In genomic region chr16:30386911-30387439, GRCm38 (mm10) we compare ENCODE assay signal across 8 mouse cellular contexts. TPM values are rescaled to one million over a fixed set of nuclear protein-coding genes. Genes with fewer than 3 reads are reported as not detected.
DNase-seq lines count a peak whose midpoint lies in the region; ATAC-seq and TF ChIP-seq lines count a peak whose summit lies in the region.

No protein-coding gene starts in this region.

- H3K4me1 ChIP-seq in lung, embryonic 16.5 days (replicated peaks; ENCODE audit: control insufficient read depth, insufficient read depth, low read length) = peaks cover 22% of the 10 kb centered on the region
- peaks cover 21% of the 10 kb centered on the region for H3K4me1 ChIP-seq in forebrain, embryonic 13.5 days
- H3K4me1 ChIP-seq in liver, embryonic 11.5 days (replicated peaks; ENCODE audit: control insufficient read depth, insufficient read depth, low read length) = peaks cover 21% of the 10 kb centered on the region
- peaks cover 23% of the 10 kb centered on the region for H3K4me1 ChIP-seq in thymus, adult 2 months (replicated peaks; ENCODE audit: control insufficient read depth, insufficient read depth, low read length)

- no peak for TF ChIP-seq CTCF in thymus, adult 2 months (IDR thresholded peaks at IDR 0.05; ENCODE audit: borderline replicate concordance, control insufficient read depth, extremely low read depth, insufficient read depth, low read length, poor library complexity)

- H3K4me2 ChIP-seq in lung, embryonic 16.5 days (ENCODE audit: low read depth, low read length) = peak overlapping the region; percentile 95
- H3K4me2 ChIP-seq in forebrain, embryonic 13.5 days = peak overlapping the region; percentile 99
- H3K4me2 ChIP-seq in liver, embryonic 11.5 days = peak overlapping the region; percentile 90

- H3K9ac ChIP-seq in lung, embryonic 16.5 days (ENCODE audit: low read length) = peak overlapping the region; percentile 1
- H3K9ac ChIP-seq in forebrain, embryonic 13.5 days = no peak overlapping the region; the same call in 1 of the 2 replicates
- peak overlapping the region; percentile 94 for H3K9ac ChIP-seq in liver, embryonic 11.5 days (ENCODE audit: low read depth, low read length)

- DNase-seq in lung, postnatal 14 days = no peak
- DNase-seq in liver, embryonic 11.5 days (ENCODE audit: low spot score) = no peak
- peak; percentile 31 for DNase-seq in thymus, adult 2 months
- no peak for DNase-seq in adrenal gland, adult 2 months
- DNase-seq in T-cell, adult 2 months (ENCODE audit: low spot score) = no peak
- DNase-seq in layer of hippocampus, postnatal 14 days (ENCODE audit: low spot score in 2 of 2) = no peak

- no peak for ATAC-seq in lung, embryonic 16.5 days (ENCODE audit: low read depth)
- ATAC-seq in forebrain, embryonic 13.5 days = no peak
- ATAC-seq in liver, embryonic 11.5 days (replicated peaks; ENCODE audit: low FRiP score) = no peak

- H3K27ac ChIP-seq in lung, embryonic 16.5 days (ENCODE audit: low read length) = no peak overlapping the region
- no peak overlapping the region for H3K27ac ChIP-seq in forebrain, embryonic 13.5 days
- no peak overlapping the region for H3K27ac ChIP-seq in liver, embryonic 11.5 days (ENCODE audit: low read depth, low read length)
- H3K27ac ChIP-seq in thymus, adult 2 months (ENCODE audit: control insufficient read depth, insufficient read depth, low read length) = 0 out of 2 replicates have a peak overlapping the region, but pooled peaks have one; percentile 20

- H3K27me3 ChIP-seq in lung, embryonic 16.5 days (ENCODE audit: control insufficient read depth, insufficient read depth, low read depth, low read length) = peaks cover 3% of the 10 kb centered on the region; the same call in 1 of the 2 replicates
- no peaks in the 10 kb centered on the region for H3K27me3 ChIP-seq in forebrain, embryonic 13.5 days
- no peaks in the 10 kb centered on the region for H3K27me3 ChIP-seq in liver, embryonic 11.5 days (replicated peaks; ENCODE audit: control insufficient read depth, insufficient read depth, low read length)
- H3K27me3 ChIP-seq in thymus, adult 2 months (ENCODE audit: control insufficient read depth, insufficient read depth, low read length) = no peaks in the 10 kb centered on the region

- no peaks in the 10 kb centered on the region for H3K9me3 ChIP-seq in lung, embryonic 16.5 days (ENCODE audit: control insufficient read depth, low read length)
- no peaks in the 10 kb centered on the region for H3K9me3 ChIP-seq in forebrain, embryonic 13.5 days (replicated peaks)
- no peaks in the 10 kb centered on the region for H3K9me3 ChIP-seq in liver, embryonic 11.5 days (ENCODE audit: control insufficient read depth, low read length)

- 62% methylated on average over 8 of the region's 8 CpGs for WGBS in lung, embryonic 16.5 days
- WGBS in forebrain, embryonic 13.5 days = 72% methylated on average over 8 of the region's 8 CpGs
- 68% methylated on average over 8 of the region's 8 CpGs for WGBS in liver, embryonic 11.5 days
- 19% methylated on average over 8 of the region's 8 CpGs for WGBS in thymus, adult 2 months

- TF ChIP-seq POLR2A in thymus, adult 2 months (IDR thresholded peaks at IDR 0.05; ENCODE audit: control insufficient read depth, extremely low read depth, insufficient read depth, low read length, poor library complexity) = no peak

- H3K36me3 ChIP-seq in lung, embryonic 16.5 days (ENCODE audit: control insufficient read depth, insufficient read depth, low read length) = peaks cover 6% of the 10 kb centered on the region; the same call in 1 of the 2 replicates
- peaks cover 31% of the 10 kb centered on the region for H3K36me3 ChIP-seq in forebrain, embryonic 13.5 days (ENCODE audit: poor library complexity, severe bottlenecking)
- H3K36me3 ChIP-seq in liver, embryonic 11.5 days (ENCODE audit: control insufficient read depth, insufficient read depth, low read length) = peaks cover 12% of the 10 kb centered on the region
- H3K36me3 ChIP-seq in thymus, adult 2 months (ENCODE audit: control insufficient read depth, insufficient read depth, low read length) = peaks cover 5% of the 10 kb centered on the region

- H3K4me3 ChIP-seq in lung, embryonic 16.5 days (ENCODE audit: low read length) = peak overlapping the region; percentile 90
- H3K4me3 ChIP-seq in forebrain, embryonic 13.5 days = peak overlapping the region; percentile 92
- H3K4me3 ChIP-seq in liver, embryonic 11.5 days (ENCODE audit: low read depth, low read length) = peak overlapping the region; percentile 100
- H3K4me3 ChIP-seq in thymus, adult 2 months (ENCODE audit: control insufficient read depth, insufficient read depth, low read length) = peak overlapping the region; percentile 22; the same call in 1 of the 2 replicates

RNA-seq across cellular contexts. Expression of gene Atp13a3, which starts 18.8 kb away (rescaled TPM):
- 12.0 and 12.5 TPM in 2 replicates for polyA plus RNA-seq in lung, embryonic 16.5 days (2015; fragmentation: Nextera tagmentation; extraction: Ambion mirVana)
- polyA plus RNA-seq in forebrain, embryonic 13.5 days (2015; fragmentation: Nextera tagmentation; extraction: Ambion mirVana) = 8.4 and 8.6 TPM in 2 replicates
- 22.6 and 23.0 TPM in 2 replicates for polyA plus RNA-seq in liver, embryonic 11.5 days (2014; fragmentation: Nextera tagmentation; extraction: Ambion mirVana)
- 68.1 and 102 TPM in 2 replicates for polyA plus RNA-seq in thymus, adult 2 months (2012; rRNA removed)
- total RNA-seq in adrenal gland, adult 2 months (2021) = 10 to 100 TPM; 71.3 to 98.1 TPM
- polyA plus RNA-seq in adrenal gland, adult 2 months (2012; rRNA removed) = 65.3 and 69.3 TPM in 2 replicates
- 10 to 100 TPM; 65.0 to 70.9 TPM for total RNA-seq in layer of hippocampus, postnatal 14 days (2021)

Comparison
In these comparisons a context has a peak if more than half of its experiments do, and no peak if none do; other contexts are left out.
1. H3K4me3 ChIP-seq: peak in every context shown above with its lines; median percentile 100 in liver, embryonic 11.5 days; 92 in forebrain, embryonic 13.5 days; 90 in lung, embryonic 16.5 days; 22 in thymus, adult 2 months.